In genomic region chr7:37011180-37011754, GRCm38 (mm10) we compare ENCODE assay signal across 9 mouse cellular contexts.
DNase-seq lines count a peak whose midpoint lies in the region; ATAC-seq lines count a peak whose summit lies in the region.
"Had no signal": no experiment of that assay in that cellular context is flagged by ENCODE, and none has a peak within 500 bp of the region (broad histone marks: within the 10 kb centered on the region; RNA-seq: fewer than 3 reads in every experiment).

No protein-coding gene starts in this region.

- WGBS in heart, embryonic 13.5 days: 53% methylated on average over 6 of the region's 6 CpGs
- 22% methylated on average over 6 of the region's 6 CpGs for WGBS in limb, embryonic 11.5 days

- no peak for ATAC-seq in heart, embryonic 13.5 days (ENCODE audit: extremely low read depth, insufficient number of reproducible peaks, low FRiP score, low TSS enrichment)
- ATAC-seq in limb, embryonic 11.5 days (ENCODE audit: insufficient number of reproducible peaks, low FRiP score, low TSS enrichment, low read depth): peak; percentile 60; the same call in 1 of the 2 replicates

- no peaks in the 10 kb centered on the region for H3K9me3 ChIP-seq in heart, embryonic 13.5 days
- H3K9me3 ChIP-seq in limb, embryonic 11.5 days (ENCODE audit: control insufficient read depth, low read length): no peaks in the 10 kb centered on the region
- H3K9me3 ChIP-seq: lung, embryonic 15.5 days had no signal

- no peak overlapping the region for H3K4me2 ChIP-seq in heart, embryonic 13.5 days
- H3K4me2 ChIP-seq in limb, embryonic 11.5 days (ENCODE audit: low read depth, severe bottlenecking): no peak overlapping the region
- H3K4me2 ChIP-seq: lung, embryonic 15.5 days had no signal

- no peak overlapping the region for H3K9ac ChIP-seq in heart, embryonic 13.5 days
- H3K9ac ChIP-seq in limb, embryonic 11.5 days (ENCODE audit: low read length): no peak overlapping the region
- H3K9ac ChIP-seq: lung, embryonic 15.5 days had no signal

- H3K4me1 ChIP-seq in heart, embryonic 13.5 days: peaks cover 6% of the 10 kb centered on the region; the same call in 1 of the 2 replicates
- peaks cover 17% of the 10 kb centered on the region for H3K4me1 ChIP-seq in limb, embryonic 11.5 days (ENCODE audit: control insufficient read depth, insufficient read depth, low read length)

- no peak overlapping the region for H3K4me3 ChIP-seq in heart, embryonic 13.5 days
- H3K4me3 ChIP-seq in limb, embryonic 11.5 days (ENCODE audit: low read depth, low read length): no peak overlapping the region
- H3K4me3 ChIP-seq: lung, embryonic 15.5 days had no signal

- no peaks in the 10 kb centered on the region for H3K27me3 ChIP-seq in heart, embryonic 13.5 days (replicated peaks)
- H3K27me3 ChIP-seq in limb, embryonic 11.5 days (ENCODE audit: control insufficient read depth, insufficient read depth, low read length): no peaks in the 10 kb centered on the region
- H3K27me3 ChIP-seq: lung, embryonic 15.5 days had no signal

- H3K36me3 ChIP-seq in heart, embryonic 13.5 days: no peaks in the 10 kb centered on the region
- H3K36me3 ChIP-seq in limb, embryonic 11.5 days (ENCODE audit: control insufficient read depth, insufficient read depth, low read length): no peaks in the 10 kb centered on the region
- H3K36me3 ChIP-seq: lung, embryonic 15.5 days had no signal

- peak; percentile 23 for DNase-seq in ovary, adult 18-20 months (ENCODE audit: low spot score)
- no peak for DNase-seq in ovary, postnatal 10 days (ENCODE audit: low spot score)
- DNase-seq in limb, embryonic 11.5 days (ENCODE audit: low spot score): peak; percentile 56
- DNase-seq in testis, postnatal 14 days (ENCODE audit: low spot score): peak; percentile 77
- no peak for DNase-seq in thymus, adult 18-20 months
- no peak for DNase-seq in urinary bladder, adult 18-20 months (ENCODE audit: low spot score in 2 of 2)
- DNase-seq in right cerebral cortex, postnatal 4 days: no peak

- H3K27ac ChIP-seq in heart, embryonic 13.5 days (replicated peaks): peak overlapping the region; percentile 58; the same call in 1 of the 2 replicates
- peak overlapping the region; percentile 69 for H3K27ac ChIP-seq in limb, embryonic 11.5 days (replicated peaks; ENCODE audit: low read depth, low read length)
- H3K27ac ChIP-seq: lung, embryonic 15.5 days had no signal

Comparison
In these comparisons a context has a peak if more than half of its experiments do, and no peak if none do; other contexts are left out.
1. DNase-seq: peak in ovary, adult 18-20 months (single experiment), limb, embryonic 11.5 days (single experiment) and testis, postnatal 14 days (single experiment); none in ovary, postnatal 10 days (single experiment), thymus, adult 18-20 months (0 of 2), urinary bladder, adult 18-20 months (0 of 2) and right cerebral cortex, postnatal 4 days (single experiment).